11 mouse cellular contexts compared by ENCODE assay signal in genomic region chr4:70391760-70392372, GRCm38 (mm10). TPM values are rescaled to one million over a fixed set of nuclear protein-coding genes. Genes with fewer than 3 reads are reported as not detected.
DNase-seq lines count a peak whose midpoint lies in the region; ATAC-seq lines count a peak whose summit lies in the region.
"Had no signal": no experiment of that assay in that cellular context is flagged by ENCODE, and none has a peak within 500 bp of the region (broad histone marks: within the 10 kb centered on the region; RNA-seq: fewer than 3 reads in every experiment).

No protein-coding gene starts in this region.

- H3K9me3 ChIP-seq in forebrain, embryonic 15.5 days: no peaks in the 10 kb centered on the region
- no peaks in the 10 kb centered on the region for H3K9me3 ChIP-seq in forebrain, embryonic 13.5 days (replicated peaks)
- no peaks in the 10 kb centered on the region for H3K9me3 ChIP-seq in stomach, embryonic 14.5 days (ENCODE audit: control insufficient read depth, low read depth, low read length)

- 78% methylated on average over 11 of the region's 11 CpGs for WGBS in forebrain, embryonic 15.5 days
- 91% methylated on average over 11 of the region's 11 CpGs for WGBS in forebrain, embryonic 13.5 days
- 49% methylated on average over 11 of the region's 11 CpGs for WGBS in stomach, embryonic 14.5 days

- H3K27ac ChIP-seq in forebrain, embryonic 15.5 days (replicated peaks): 0 out of 2 replicates have a peak overlapping the region, but pooled peaks have one; percentile 36
- H3K27ac ChIP-seq in forebrain, embryonic 13.5 days: no peak overlapping the region
- peak overlapping the region; percentile 15; the same call in 1 of the 2 replicates for H3K27ac ChIP-seq in stomach, embryonic 14.5 days (ENCODE audit: low read length)

- no peak overlapping the region for H3K9ac ChIP-seq in forebrain, embryonic 15.5 days (replicated peaks)
- H3K9ac ChIP-seq in forebrain, embryonic 13.5 days: no peak overlapping the region
- no peak overlapping the region for H3K9ac ChIP-seq in stomach, embryonic 14.5 days (replicated peaks; ENCODE audit: low read depth, low read length)

- no peak overlapping the region for H3K4me2 ChIP-seq in forebrain, embryonic 15.5 days (replicated peaks)
- no peak overlapping the region for H3K4me2 ChIP-seq in forebrain, embryonic 13.5 days
- no peak overlapping the region for H3K4me2 ChIP-seq in stomach, embryonic 14.5 days (replicated peaks; ENCODE audit: low read depth, low read length)

- H3K4me3 ChIP-seq in forebrain, embryonic 15.5 days: no peak overlapping the region
- no peak overlapping the region for H3K4me3 ChIP-seq in forebrain, embryonic 13.5 days
- H3K4me3 ChIP-seq in stomach, embryonic 14.5 days (ENCODE audit: low read depth, low read length): no peak overlapping the region

- no peaks in the 10 kb centered on the region for H3K36me3 ChIP-seq in forebrain, embryonic 15.5 days
- H3K36me3 ChIP-seq in forebrain, embryonic 13.5 days (ENCODE audit: poor library complexity, severe bottlenecking): peaks cover 22% of the 10 kb centered on the region; the same call in 1 of the 2 replicates
- no peaks in the 10 kb centered on the region; the same call in 1 of the 2 replicates for H3K36me3 ChIP-seq in stomach, embryonic 14.5 days (ENCODE audit: control insufficient read depth, insufficient read depth, low read length)

- DNase-seq in left cerebral cortex, postnatal 36 days (ENCODE audit: low spot score in 2 of 2): peak; percentile 20 to 21
- DNase-seq in left cerebral cortex, postnatal 10 days (ENCODE audit: extremely low spot score in 1 of 2, low spot score in 2 of 2): no peak
- peak; percentile 51 to 67 for DNase-seq in heart, postnatal 10 days
- no peak for DNase-seq in cerebellum, postnatal 25 days
- DNase-seq in adrenal gland, postnatal 10 days: no peak
- DNase-seq: cerebellum, adult 11 months; kidney, postnatal 10 days; thymus, postnatal 4 days had no signal

- no peak for ATAC-seq in forebrain, embryonic 15.5 days (replicated peaks)
- no peak for ATAC-seq in forebrain, embryonic 13.5 days
- ATAC-seq in stomach, embryonic 14.5 days (ENCODE audit: insufficient number of reproducible peaks, insufficient read depth, low FRiP score, low read depth): no peak; the same call in 1 of the 2 replicates

- H3K4me1 ChIP-seq in forebrain, embryonic 15.5 days: peaks cover 13% of the 10 kb centered on the region
- peaks cover 5% of the 10 kb centered on the region; the same call in 1 of the 2 replicates for H3K4me1 ChIP-seq in forebrain, embryonic 13.5 days
- peaks cover 9% of the 10 kb centered on the region; the same call in 1 of the 2 replicates for H3K4me1 ChIP-seq in stomach, embryonic 14.5 days (ENCODE audit: control insufficient read depth, insufficient read depth, low read length)

- no peaks in the 10 kb centered on the region for H3K27me3 ChIP-seq in forebrain, embryonic 15.5 days
- no peaks in the 10 kb centered on the region for H3K27me3 ChIP-seq in forebrain, embryonic 13.5 days
- no peaks in the 10 kb centered on the region for H3K27me3 ChIP-seq in stomach, embryonic 14.5 days (ENCODE audit: control insufficient read depth, insufficient read depth, low read length)

- intact Hi-C loops in left cerebral cortex, postnatal 36 days (cut with DNase I): no loop called here
- intact Hi-C loops in left cerebral cortex, postnatal 10 days (cut with DNase I): no loop called here
- intact Hi-C loops in heart, postnatal 10 days (cut with DNase I): no loop called here

RNA-seq across cellular contexts. Expression of gene Cdk5rap2, which starts 18.4 kb away (rescaled TPM):
- 11.6 and 12.5 TPM in 2 replicates for polyA plus RNA-seq in forebrain, embryonic 15.5 days (2015; fragmentation: Nextera tagmentation; extraction: Ambion mirVana)
- 15.9 and 19.0 TPM in 2 replicates for polyA plus RNA-seq in forebrain, embryonic 13.5 days (2015; fragmentation: Nextera tagmentation; extraction: Ambion mirVana)
- total RNA-seq in left cerebral cortex, postnatal 36 days (2021): 10 to 100 TPM in 1 of 2 experiments, 1 to 10 TPM in 1; 6.8 to 10.0 TPM
- 10 to 100 TPM in 1 of 2 experiments, 1 to 10 TPM in 1; 8.9 to 12.0 TPM for total RNA-seq in left cerebral cortex, postnatal 10 days (2021)
- total RNA-seq in heart, postnatal 10 days (2021): 10 to 100 TPM in 1 of 2 experiments, 1 to 10 TPM in 1; 8.0 to 11.9 TPM
- polyA plus RNA-seq in stomach, embryonic 14.5 days (2014; fragmentation: Nextera tagmentation; extraction: Ambion mirVana): 23.1 and 25.7 TPM in 2 replicates
- 10 to 100 TPM; 14.9 to 25.8 TPM for total RNA-seq in adrenal gland, postnatal 10 days (2021)

Comparison
In these comparisons a context has a peak if more than half of its experiments do, and no peak if none do; other contexts are left out.
1. DNase-seq: peak in left cerebral cortex, postnatal 36 days (2 of 2) and heart, postnatal 10 days (2 of 2); none in left cerebral cortex, postnatal 10 days (0 of 2), cerebellum, postnatal 25 days (0 of 2) and adrenal gland, postnatal 10 days (single experiment).